Mouse (Mus musculus): ENCODE measurements around the gene Hist1h2ah. TPM values are rescaled to one million over a fixed set of nuclear protein-coding genes. Genes with fewer than 3 reads are reported as not detected.

The Hist1h2ah gene
- polyA plus RNA-seq, 1 experiment, result 0.95 TPM

DNA sequence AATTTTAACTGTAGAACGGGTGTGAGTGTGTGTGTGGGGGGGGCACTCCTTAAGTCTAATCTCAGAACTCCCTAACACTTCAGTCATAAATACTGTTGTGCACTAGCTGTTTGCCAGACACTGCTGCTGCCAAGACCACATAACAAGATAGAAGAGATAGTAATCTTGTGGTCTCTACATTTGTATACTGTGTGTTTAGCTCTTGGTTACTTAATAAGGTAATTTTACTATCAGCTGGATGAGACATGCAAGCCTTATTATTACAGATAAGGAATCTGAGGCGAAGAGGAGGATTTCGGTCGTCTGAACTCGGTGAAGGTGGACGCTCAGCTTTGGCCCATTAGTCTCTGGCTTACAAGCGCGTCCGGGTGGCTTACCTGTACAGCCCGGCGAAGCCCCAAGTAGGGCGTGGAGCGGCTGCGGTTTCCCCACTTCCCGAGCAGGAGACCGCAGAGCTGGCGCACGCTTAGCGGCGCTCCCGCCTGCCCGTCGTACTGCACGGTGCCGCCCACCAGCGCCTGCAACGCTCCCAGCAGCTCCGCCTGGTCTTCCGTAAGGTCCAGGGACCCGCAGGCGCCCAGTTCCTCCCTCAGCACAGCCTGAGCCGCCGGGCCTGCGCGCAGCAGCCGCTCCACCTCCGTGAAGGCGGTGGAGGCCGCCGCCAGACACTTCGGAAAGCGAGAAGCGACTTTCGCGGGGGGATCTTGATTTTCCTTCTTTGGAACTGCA, 29.6 kb downstream of the Hist1h2ah start:
- under 1% methylated on average over 45 of the region's 45 CpGs for WGBS

DNA sequence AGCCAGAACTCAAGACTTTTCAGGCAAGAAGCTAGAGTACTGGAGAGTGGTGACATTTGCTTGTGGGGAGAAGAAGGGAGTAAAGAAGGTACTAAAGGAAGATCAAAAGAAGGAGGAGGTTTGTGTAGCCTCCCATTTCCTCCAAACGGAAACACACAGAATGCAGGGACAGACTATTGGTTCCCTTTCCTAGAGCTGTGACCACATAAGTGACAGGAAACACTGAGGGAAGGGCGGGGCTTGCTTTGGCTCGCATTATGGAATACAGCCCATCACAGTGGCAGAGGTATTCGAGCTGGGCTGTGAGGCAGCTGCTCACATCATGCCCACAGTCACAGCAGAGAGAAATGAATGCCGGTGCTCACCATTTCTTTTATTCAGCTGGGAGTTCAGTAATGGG, 33.5 kb downstream of the Hist1h2ah start:
- DNase-seq, result no peak
- Histone ChIP-seq H3K27me3 (replicated peaks; ENCODE audit: control insufficient read depth, insufficient read depth, low read length) (peaks cover 9% of the 10 kb centered on the region), H3K4me1 (ENCODE audit: control insufficient read depth, insufficient read depth, low read length) (0 out of 2 replicates have a peak, but pooled peaks cover 3% of the 10 kb centered on the region), H3K4me3 (ENCODE audit: insufficient read depth, low read depth, low read length) (no peak overlapping the region), H3K36me3 (ENCODE audit: control insufficient read depth, insufficient read depth, low read length) (no peaks in the 10 kb centered on the region), H3K27ac (ENCODE audit: insufficient read depth, low read depth, low read length) (no peak overlapping the region)
- 10% methylated on average over 5 of the region's 5 CpGs for WGBS
- TF ChIP-seq CTCF (conservative IDR thresholded peaks at IDR 0.05; ENCODE audit: insufficient read depth, insufficient read length, low read depth, low read length) (no peak), POLR2A (IDR thresholded peaks at IDR 0.05; ENCODE audit: low read depth, low read length) (no peak)

More for the DNA sequence above, 29.6 kb downstream of the Hist1h2ah start:
- Histone ChIP-seq H3K36me3 (ENCODE audit: control insufficient read depth, insufficient read depth, low read length) (no peaks in the 10 kb centered on the region), H3K4me1 (ENCODE audit: control insufficient read depth, insufficient read depth, low read length) (0 out of 2 replicates have a peak, but pooled peaks cover 3% of the 10 kb centered on the region), H3K27ac (ENCODE audit: insufficient read depth, low read depth, low read length) (no peak overlapping the region), H3K4me3 (ENCODE audit: insufficient read depth, low read depth, low read length) (peak overlapping the region; percentile 40), H3K27me3 (replicated peaks; ENCODE audit: control insufficient read depth, insufficient read depth, low read length) (peaks cover 12% of the 10 kb centered on the region)
- peak; percentile 35 for DNase-seq
- no peak for TF ChIP-seq CTCF (conservative IDR thresholded peaks at IDR 0.05; ENCODE audit: insufficient read depth, insufficient read length, low read depth, low read length)
- TF ChIP-seq POLR2A (IDR thresholded peaks at IDR 0.05; ENCODE audit: low read depth, low read length), result no peak

DNA sequence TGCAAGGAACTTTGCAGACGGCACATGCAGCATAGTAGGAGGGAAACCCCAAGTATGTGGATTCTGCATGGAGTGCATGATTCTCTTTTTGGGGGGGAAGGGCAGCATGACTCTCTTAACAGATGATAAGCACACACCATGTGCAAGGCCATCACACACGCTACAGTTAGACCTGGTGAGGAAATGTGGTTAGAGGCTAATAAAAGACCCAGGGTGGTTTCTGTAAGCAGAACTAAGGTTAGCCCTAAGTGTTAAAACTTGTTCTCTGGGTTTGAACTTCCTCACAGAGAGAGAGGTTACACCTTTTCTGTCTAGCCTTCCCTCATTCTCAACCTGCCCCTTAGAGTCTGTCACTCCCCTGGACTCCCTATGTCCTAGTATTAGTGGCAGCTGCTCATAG, 34.0 kb downstream of the Hist1h2ah start:
- peaks cover 6% of the 10 kb centered on the region for H3K27me3 ChIP-seq (replicated peaks; ENCODE audit: control insufficient read depth, insufficient read depth, low read length)

DNA sequence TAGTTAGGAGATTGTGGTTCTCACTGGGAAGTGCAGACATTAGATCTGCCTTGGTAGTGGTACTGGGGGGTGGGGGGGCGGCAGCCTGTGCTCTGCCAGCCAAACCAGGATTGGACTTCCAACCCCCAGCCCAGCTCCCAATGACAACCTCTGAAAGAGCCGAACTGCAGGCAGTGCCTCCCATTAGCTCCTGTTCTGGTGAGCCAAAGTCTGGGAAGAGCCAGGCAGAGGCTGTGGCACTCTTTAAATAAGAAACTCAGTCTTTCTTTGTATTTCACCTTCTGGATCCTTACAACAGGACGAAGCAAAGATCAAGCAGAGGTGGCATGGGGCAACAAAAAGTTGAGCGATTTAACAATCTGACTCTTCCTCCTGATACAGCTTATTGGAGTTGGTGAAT, 36.2 kb downstream of the Hist1h2ah start:
- WGBS, result 34% methylated on average over 4 of the region's 4 CpGs
- peaks cover 10% of the 10 kb centered on the region for H3K27me3 ChIP-seq (replicated peaks; ENCODE audit: control insufficient read depth, insufficient read depth, low read length)
- no peak overlapping the region for H3K27ac ChIP-seq (ENCODE audit: insufficient read depth, low read depth, low read length)
- no peaks in the 10 kb centered on the region for H3K4me1 ChIP-seq (ENCODE audit: control insufficient read depth, insufficient read depth, low read length)
- TF ChIP-seq POLR2A (IDR thresholded peaks at IDR 0.05; ENCODE audit: low read depth, low read length) (no peak), CTCF (conservative IDR thresholded peaks at IDR 0.05; ENCODE audit: insufficient read depth, insufficient read length, low read depth, low read length) (no peak)
- DNase-seq, result no peak
- H3K4me3 ChIP-seq (ENCODE audit: insufficient read depth, low read depth, low read length), result no peak overlapping the region
- H3K36me3 ChIP-seq (ENCODE audit: control insufficient read depth, insufficient read depth, low read length), result no peaks in the 10 kb centered on the region

More for the DNA sequence above, 34.0 kb downstream of the Hist1h2ah start:
- TF ChIP-seq CTCF (conservative IDR thresholded peaks at IDR 0.05; ENCODE audit: insufficient read depth, insufficient read length, low read depth, low read length) (no peak), POLR2A (IDR thresholded peaks at IDR 0.05; ENCODE audit: low read depth, low read length) (no peak)
- no peak overlapping the region for H3K27ac ChIP-seq (ENCODE audit: insufficient read depth, low read depth, low read length)
- no peak overlapping the region for H3K4me3 ChIP-seq (ENCODE audit: insufficient read depth, low read depth, low read length)
- H3K4me1 ChIP-seq (ENCODE audit: control insufficient read depth, insufficient read depth, low read length), result 0 out of 2 replicates have a peak, but pooled peaks cover 2% of the 10 kb centered on the region
- DNase-seq, result no peak
- 63% methylated on average over 2 of the region's 2 CpGs for WGBS
- no peaks in the 10 kb centered on the region for H3K36me3 ChIP-seq (ENCODE audit: control insufficient read depth, insufficient read depth, low read length)

DNA sequence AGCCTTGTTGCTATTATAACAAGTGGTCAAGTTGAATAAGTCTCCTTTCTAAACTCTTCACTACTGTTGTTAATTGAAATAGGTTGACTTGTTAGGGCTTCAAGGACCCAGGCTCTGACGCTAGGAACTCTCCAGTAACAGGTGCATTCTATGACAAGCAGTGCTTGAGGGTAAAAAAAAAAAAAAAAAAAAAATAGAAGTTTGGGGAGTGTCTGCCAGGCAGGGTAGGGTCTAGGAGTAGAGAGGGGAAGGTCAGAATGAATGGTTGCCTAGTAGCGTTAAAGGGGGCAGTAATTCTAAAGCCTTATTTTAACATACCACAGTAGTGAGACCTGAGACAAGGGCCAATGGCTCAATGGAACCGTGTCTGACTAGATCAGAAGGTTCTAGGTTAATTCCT, 37.0 kb downstream of the Hist1h2ah start:
- no peak for TF ChIP-seq POLR2A (IDR thresholded peaks at IDR 0.05; ENCODE audit: low read depth, low read length)
- no peak for TF ChIP-seq CTCF (conservative IDR thresholded peaks at IDR 0.05; ENCODE audit: insufficient read depth, insufficient read length, low read depth, low read length)
- no peaks in the 10 kb centered on the region for H3K36me3 ChIP-seq (ENCODE audit: control insufficient read depth, insufficient read depth, low read length)
- DNase-seq, result no peak
- 18% methylated on average over 3 of the region's 3 CpGs for WGBS
- no peak overlapping the region for H3K4me3 ChIP-seq (ENCODE audit: insufficient read depth, low read depth, low read length)
- no peaks in the 10 kb centered on the region for H3K4me1 ChIP-seq (ENCODE audit: control insufficient read depth, insufficient read depth, low read length)
- H3K27ac ChIP-seq (ENCODE audit: insufficient read depth, low read depth, low read length), result no peak overlapping the region
- H3K27me3 ChIP-seq (replicated peaks; ENCODE audit: control insufficient read depth, insufficient read depth, low read length), result peaks cover 10% of the 10 kb centered on the region

DNA sequence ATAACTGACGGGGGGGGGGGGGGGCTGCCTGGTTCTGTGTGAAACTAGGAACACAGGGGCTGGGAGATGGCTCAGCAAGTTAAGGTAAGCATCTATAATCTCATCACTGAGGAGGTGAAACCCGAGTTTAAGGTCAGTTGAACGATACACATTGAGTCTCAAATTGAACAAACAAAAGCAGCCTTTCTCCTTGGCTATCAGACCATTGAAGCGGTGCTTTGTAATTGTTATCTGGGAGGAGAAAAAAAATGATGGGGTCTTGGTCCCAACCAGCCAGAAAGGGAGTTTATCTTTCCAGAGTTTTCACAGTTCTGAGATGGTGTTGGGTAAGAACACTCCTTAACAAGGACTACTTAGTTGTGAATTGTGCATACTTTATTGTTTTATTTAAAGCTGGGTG, 37.5 kb downstream of the Hist1h2ah start:
- no peak for DNase-seq
- TF ChIP-seq CTCF (conservative IDR thresholded peaks at IDR 0.05; ENCODE audit: insufficient read depth, insufficient read length, low read depth, low read length) (no peak), POLR2A (IDR thresholded peaks at IDR 0.05; ENCODE audit: low read depth, low read length) (no peak)
- Histone ChIP-seq H3K27me3 (replicated peaks; ENCODE audit: control insufficient read depth, insufficient read depth, low read length) (peaks cover 10% of the 10 kb centered on the region), H3K4me3 (ENCODE audit: insufficient read depth, low read depth, low read length) (no peak overlapping the region), H3K36me3 (ENCODE audit: control insufficient read depth, insufficient read depth, low read length) (no peaks in the 10 kb centered on the region), H3K4me1 (ENCODE audit: control insufficient read depth, insufficient read depth, low read length) (no peaks in the 10 kb centered on the region), H3K27ac (ENCODE audit: insufficient read depth, low read depth, low read length) (no peak overlapping the region)
- 8% methylated on average over 4 of the region's 4 CpGs for WGBS

DNA sequence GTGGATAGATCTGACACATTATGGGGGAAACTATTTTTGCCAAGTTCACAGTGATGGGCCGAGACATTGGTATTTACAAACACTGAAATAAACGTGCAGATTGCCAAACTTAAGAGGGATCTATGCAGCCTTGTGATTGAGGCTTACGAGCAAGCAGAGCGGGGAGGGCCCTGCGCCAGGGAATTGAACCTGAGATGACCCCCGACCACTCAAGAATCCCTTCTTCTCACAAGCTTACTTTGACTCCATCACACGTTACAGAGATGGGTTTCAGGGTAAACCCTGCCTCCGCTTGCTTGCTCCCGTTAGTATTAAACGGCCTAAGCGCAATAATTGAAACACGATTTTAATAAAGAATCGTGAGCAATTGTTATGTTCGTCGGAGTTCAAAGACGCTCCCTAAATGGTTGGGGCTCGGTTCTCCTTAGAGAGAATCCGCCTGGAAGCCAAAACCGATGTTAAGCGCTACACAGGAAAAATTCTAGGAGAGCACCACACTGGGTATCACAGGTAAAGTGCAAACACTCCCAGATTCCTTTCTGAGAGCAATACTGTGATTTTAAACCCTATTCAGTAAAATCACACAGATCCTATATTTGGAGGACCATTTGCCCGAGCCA, 38.1 kb downstream of the Hist1h2ah start:
- no peak for TF ChIP-seq CTCF (conservative IDR thresholded peaks at IDR 0.05; ENCODE audit: insufficient read depth, insufficient read length, low read depth, low read length)
- no peak for TF ChIP-seq POLR2A (IDR thresholded peaks at IDR 0.05; ENCODE audit: low read depth, low read length)
- Histone ChIP-seq H3K27me3 (replicated peaks; ENCODE audit: control insufficient read depth, insufficient read depth, low read length) (peaks cover 10% of the 10 kb centered on the region), H3K36me3 (ENCODE audit: control insufficient read depth, insufficient read depth, low read length) (no peaks in the 10 kb centered on the region), H3K27ac (ENCODE audit: insufficient read depth, low read depth, low read length) (no peak overlapping the region), H3K4me1 (ENCODE audit: control insufficient read depth, insufficient read depth, low read length) (no peaks in the 10 kb centered on the region), H3K4me3 (ENCODE audit: insufficient read depth, low read depth, low read length) (no peak overlapping the region)
- DNase-seq, result no peak
- WGBS, result 11% methylated on average over 21 of the region's 21 CpGs

All from kidney, adult 2 months (tissue).